8 mouse cellular contexts compared by ENCODE assay signal in the genomic region with DNA sequence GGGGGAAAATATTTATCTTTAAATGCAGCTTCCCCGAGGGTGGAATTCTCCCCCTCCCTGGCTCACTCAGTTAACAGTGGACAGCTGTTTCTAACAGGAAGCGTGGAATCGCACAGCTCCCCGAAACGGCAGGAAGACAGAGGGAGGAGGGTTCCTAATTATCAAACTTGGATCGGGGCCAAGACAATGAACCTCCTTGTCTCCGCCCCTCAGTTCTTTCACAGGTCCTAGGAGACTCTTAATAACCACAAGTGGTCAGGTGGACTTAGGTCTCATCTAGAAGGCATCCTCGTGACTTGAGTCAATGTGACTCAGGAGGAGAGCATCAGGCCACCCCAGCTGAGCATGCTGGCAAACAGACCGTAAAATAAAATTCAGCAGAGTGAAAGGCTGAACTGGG. TPM values are rescaled to one million over a fixed set of nuclear protein-coding genes. Genes with fewer than 3 reads are reported as not detected.
A peak's percentile ranks its signal among the peaks of the same experiment; 100 is the strongest.
DNase-seq lines count a peak whose midpoint lies in the region; ATAC-seq lines count a peak whose summit lies in the region.

No protein-coding gene starts in this region.

- no peaks in the 10 kb centered on the region for H3K36me3 ChIP-seq in liver, embryonic 11.5 days (ENCODE audit: control insufficient read depth, insufficient read depth, low read length)
- H3K36me3 ChIP-seq in hindbrain, embryonic 13.5 days: no peaks in the 10 kb centered on the region
- no peaks in the 10 kb centered on the region for H3K36me3 ChIP-seq in limb, embryonic 11.5 days (ENCODE audit: control insufficient read depth, insufficient read depth, low read length)
- no peaks in the 10 kb centered on the region for H3K36me3 ChIP-seq in midbrain, embryonic 13.5 days

- peaks cover 22% of the 10 kb centered on the region for H3K4me1 ChIP-seq in liver, embryonic 11.5 days (replicated peaks; ENCODE audit: control insufficient read depth, insufficient read depth, low read length)
- peaks cover 23% of the 10 kb centered on the region for H3K4me1 ChIP-seq in hindbrain, embryonic 13.5 days (replicated peaks)
- peaks cover 20% of the 10 kb centered on the region for H3K4me1 ChIP-seq in limb, embryonic 11.5 days (ENCODE audit: control insufficient read depth, insufficient read depth, low read length)
- peaks cover 29% of the 10 kb centered on the region for H3K4me1 ChIP-seq in midbrain, embryonic 13.5 days (replicated peaks)

- H3K4me3 ChIP-seq in liver, embryonic 11.5 days (ENCODE audit: low read depth, low read length): no peak overlapping the region
- no peak overlapping the region for H3K4me3 ChIP-seq in hindbrain, embryonic 13.5 days
- no peak overlapping the region for H3K4me3 ChIP-seq in limb, embryonic 11.5 days (ENCODE audit: low read depth, low read length)
- H3K4me3 ChIP-seq in midbrain, embryonic 13.5 days (replicated peaks): no peak overlapping the region

- H3K4me2 ChIP-seq in liver, embryonic 11.5 days: peak overlapping the region; percentile 28
- H3K4me2 ChIP-seq in hindbrain, embryonic 13.5 days: peak overlapping the region; percentile 37
- peak overlapping the region; percentile 15; the same call in 1 of the 2 replicates for H3K4me2 ChIP-seq in limb, embryonic 11.5 days (ENCODE audit: low read depth, severe bottlenecking)
- H3K4me2 ChIP-seq in midbrain, embryonic 13.5 days (replicated peaks): peak overlapping the region; percentile 26

- 0 out of 2 replicates have a peak overlapping the region, but pooled peaks have one; percentile 13 for H3K27ac ChIP-seq in liver, embryonic 11.5 days (ENCODE audit: low read depth, low read length)
- peak overlapping the region; percentile 80 for H3K27ac ChIP-seq in hindbrain, embryonic 13.5 days
- 0 out of 2 replicates have a peak overlapping the region, but pooled peaks have one; percentile 8 for H3K27ac ChIP-seq in limb, embryonic 11.5 days (replicated peaks; ENCODE audit: low read depth, low read length)
- H3K27ac ChIP-seq in midbrain, embryonic 13.5 days: peak overlapping the region; percentile 52

- H3K27me3 ChIP-seq in liver, embryonic 11.5 days (replicated peaks; ENCODE audit: control insufficient read depth, insufficient read depth, low read length): no peaks in the 10 kb centered on the region
- no peaks in the 10 kb centered on the region for H3K27me3 ChIP-seq in hindbrain, embryonic 13.5 days
- H3K27me3 ChIP-seq in limb, embryonic 11.5 days (ENCODE audit: control insufficient read depth, insufficient read depth, low read length): no peaks in the 10 kb centered on the region
- no peaks in the 10 kb centered on the region for H3K27me3 ChIP-seq in midbrain, embryonic 13.5 days

- DNase-seq in liver, embryonic 11.5 days (ENCODE audit: low spot score): no peak
- DNase-seq in liver: no peak
- peak; percentile 69 for DNase-seq in forelimb bud, embryonic 11.5 days (ENCODE audit: low read depth, low spot score)
- peak; percentile 47 for DNase-seq in limb, embryonic 11.5 days (ENCODE audit: low spot score)
- no peak for DNase-seq in thymus, adult 18-20 months
- no peak for DNase-seq in spleen, postnatal 4 days (ENCODE audit: low spot score in 2 of 2)

- no peak overlapping the region; the same call in 1 of the 2 replicates for H3K9ac ChIP-seq in liver, embryonic 11.5 days (ENCODE audit: low read depth, low read length)
- H3K9ac ChIP-seq in hindbrain, embryonic 13.5 days: peak overlapping the region; percentile 26; the same call in 1 of the 2 replicates
- H3K9ac ChIP-seq in limb, embryonic 11.5 days (ENCODE audit: low read length): peak overlapping the region; percentile 17; the same call in 1 of the 2 replicates
- H3K9ac ChIP-seq in midbrain, embryonic 13.5 days (replicated peaks): peak overlapping the region; percentile 10; the same call in 1 of the 2 replicates

- no peaks in the 10 kb centered on the region for H3K9me3 ChIP-seq in liver, embryonic 11.5 days (ENCODE audit: control insufficient read depth, low read length)
- no peaks in the 10 kb centered on the region for H3K9me3 ChIP-seq in hindbrain, embryonic 13.5 days
- no peaks in the 10 kb centered on the region for H3K9me3 ChIP-seq in limb, embryonic 11.5 days (ENCODE audit: control insufficient read depth, low read length)
- H3K9me3 ChIP-seq in midbrain, embryonic 13.5 days: no peaks in the 10 kb centered on the region

- ATAC-seq in liver, embryonic 11.5 days (replicated peaks; ENCODE audit: low FRiP score): 0 out of 2 replicates have a peak, but pooled peaks have one; percentile 38
- peak; percentile 66 for ATAC-seq in hindbrain, embryonic 13.5 days (ENCODE audit: low FRiP score)
- no peak for ATAC-seq in limb, embryonic 11.5 days (ENCODE audit: insufficient number of reproducible peaks, low FRiP score, low TSS enrichment, low read depth)
- peak; percentile 82 for ATAC-seq in midbrain, embryonic 13.5 days

- WGBS in liver, embryonic 11.5 days: 23% methylated on average over 9 of the region's 9 CpGs
- 2% methylated on average over 9 of the region's 9 CpGs for WGBS in hindbrain, embryonic 13.5 days
- 10% methylated on average over 9 of the region's 9 CpGs for WGBS in limb, embryonic 11.5 days
- WGBS in midbrain, embryonic 13.5 days: 5% methylated on average over 9 of the region's 9 CpGs

RNA-seq across cellular contexts. Expression of gene Rere, which starts 8.7 kb away (rescaled TPM):
- polyA plus RNA-seq in liver, embryonic 11.5 days (2014; fragmentation: Nextera tagmentation; extraction: Ambion mirVana): 22.6 and 23.3 TPM in 2 replicates
- 36.2 and 39.0 TPM in 2 replicates for polyA plus RNA-seq in hindbrain, embryonic 13.5 days (2015; fragmentation: Nextera tagmentation; extraction: Ambion mirVana)
- 37.9 and 44.9 TPM in 2 replicates for polyA plus RNA-seq in limb, embryonic 11.5 days (2014; fragmentation: Nextera tagmentation; extraction: Ambion mirVana)
- polyA plus RNA-seq in midbrain, embryonic 13.5 days (2015; fragmentation: Nextera tagmentation; extraction: Ambion mirVana): 42.4 and 43.6 TPM in 2 replicates

RNA-seq across cellular contexts. Expression of gene Eno1, which starts 36.2 kb away (rescaled TPM):
- 2,392 and 2,590 TPM in 2 replicates for polyA plus RNA-seq in liver, embryonic 11.5 days (2014; fragmentation: Nextera tagmentation; extraction: Ambion mirVana)
- 1,025 and 1,119 TPM in 2 replicates for polyA plus RNA-seq in hindbrain, embryonic 13.5 days (2015; fragmentation: Nextera tagmentation; extraction: Ambion mirVana)
- polyA plus RNA-seq in limb, embryonic 11.5 days (2014; fragmentation: Nextera tagmentation; extraction: Ambion mirVana): 2,196 and 2,311 TPM in 2 replicates
- 945 and 955 TPM in 2 replicates for polyA plus RNA-seq in midbrain, embryonic 13.5 days (2015; fragmentation: Nextera tagmentation; extraction: Ambion mirVana)

Comparison
In these comparisons a context has a peak if more than half of its experiments do, and no peak if none do; other contexts are left out.
1. DNase-seq: peak in forelimb bud, embryonic 11.5 days (single experiment) and limb, embryonic 11.5 days (single experiment); none in liver, embryonic 11.5 days (single experiment), liver (single experiment), thymus, adult 18-20 months (0 of 2) and spleen, postnatal 4 days (0 of 2).
2. H3K27ac ChIP-seq: peak in every context shown above with its lines; median percentile 80 in hindbrain, embryonic 13.5 days; 52 in midbrain, embryonic 13.5 days; 13 in liver, embryonic 11.5 days; 8 in limb, embryonic 11.5 days.
3. Peak in every context shown above with its lines, with median percentiles within 50 percentile points of each other: H3K4me2 ChIP-seq.